Mouse (Mus musculus): ENCODE measurements around the gene Podxl2. TPM values are rescaled to one million over a fixed set of nuclear protein-coding genes. Genes with fewer than 3 reads are reported as not detected.

Gene Podxl2
- polyA plus RNA-seq, 1 experiment: 3.4 TPM

DNA sequence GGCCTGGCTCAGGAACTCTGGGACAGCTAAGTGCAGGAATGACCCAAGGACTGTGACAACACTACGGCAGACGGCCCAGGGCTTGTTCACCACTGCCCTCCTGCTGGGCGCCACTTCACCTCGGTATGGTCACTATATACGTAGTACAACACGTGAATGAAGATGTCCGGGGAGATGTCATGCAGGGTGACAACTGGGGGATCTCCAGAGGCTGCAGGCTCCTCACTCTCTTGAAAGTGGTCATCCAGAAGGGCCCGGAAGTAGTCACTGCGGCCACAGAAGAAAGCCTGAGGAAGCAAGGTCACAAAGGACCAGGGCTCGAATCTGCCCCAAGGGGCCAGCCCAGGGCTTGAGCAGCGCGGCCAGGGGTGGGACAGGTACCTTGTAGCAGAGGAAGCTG, 36.8 kb downstream of the Podxl2 start:
- no peaks in the 10 kb centered on the region for H3K27me3 ChIP-seq (ENCODE audit: control insufficient read depth, insufficient read depth, insufficient read length)
- TF ChIP-seq MAX (IDR thresholded peaks at IDR 0.05; ENCODE audit: low read depth) (no peak), POLR2A (IDR thresholded peaks at IDR 0.05; ENCODE audit: insufficient read length, low read depth) (no peak), CEBPB (IDR thresholded peaks at IDR 0.05; ENCODE audit: insufficient read depth, poor library complexity, severe bottlenecking) (no peak), MYOG (IDR thresholded peaks at IDR 0.05; ENCODE audit: control insufficient read depth in 1 of 3, insufficient read depth in 1 of 3, insufficient read length in 2 of 3, low read depth in 2 of 3) (no peak), USF1 (IDR thresholded peaks at IDR 0.05; ENCODE audit: low read depth) (no peak), MYOD1 (IDR thresholded peaks at IDR 0.05; ENCODE audit: control insufficient read depth in 1 of 3, insufficient read length in 2 of 3, low read depth in 2 of 3) (no peak), POLR2AphosphoS2 (IDR thresholded peaks at IDR 0.05; ENCODE audit: insufficient read length, low read depth) (no peak), REST (IDR thresholded peaks at IDR 0.05; ENCODE audit: insufficient read depth, insufficient read length) (no peak), TCF12 (IDR thresholded peaks at IDR 0.05; ENCODE audit: insufficient read depth, poor library complexity, severe bottlenecking) (no peak), E2F4 (IDR thresholded peaks at IDR 0.05; ENCODE audit: insufficient read depth) (no peak), TCF3 (IDR thresholded peaks at IDR 0.05; ENCODE audit: insufficient read length, low read depth) (no peak), SRF (IDR thresholded peaks at IDR 0.05; ENCODE audit: control insufficient read depth, insufficient read length, low read depth) (no peak)
- H3ac ChIP-seq (ENCODE audit: control insufficient read depth, insufficient read length): no peak overlapping the region
- H3K79me2 ChIP-seq (ENCODE audit: control insufficient read depth, insufficient read depth): no peaks in the 10 kb centered on the region
- H3K4me3 ChIP-seq: no peak overlapping the region
- no peaks in the 10 kb centered on the region for H3K36me3 ChIP-seq (ENCODE audit: control insufficient read depth, insufficient read depth)
- no peak overlapping the region for H3K4me2 ChIP-seq (ENCODE audit: low read depth)

DNA sequence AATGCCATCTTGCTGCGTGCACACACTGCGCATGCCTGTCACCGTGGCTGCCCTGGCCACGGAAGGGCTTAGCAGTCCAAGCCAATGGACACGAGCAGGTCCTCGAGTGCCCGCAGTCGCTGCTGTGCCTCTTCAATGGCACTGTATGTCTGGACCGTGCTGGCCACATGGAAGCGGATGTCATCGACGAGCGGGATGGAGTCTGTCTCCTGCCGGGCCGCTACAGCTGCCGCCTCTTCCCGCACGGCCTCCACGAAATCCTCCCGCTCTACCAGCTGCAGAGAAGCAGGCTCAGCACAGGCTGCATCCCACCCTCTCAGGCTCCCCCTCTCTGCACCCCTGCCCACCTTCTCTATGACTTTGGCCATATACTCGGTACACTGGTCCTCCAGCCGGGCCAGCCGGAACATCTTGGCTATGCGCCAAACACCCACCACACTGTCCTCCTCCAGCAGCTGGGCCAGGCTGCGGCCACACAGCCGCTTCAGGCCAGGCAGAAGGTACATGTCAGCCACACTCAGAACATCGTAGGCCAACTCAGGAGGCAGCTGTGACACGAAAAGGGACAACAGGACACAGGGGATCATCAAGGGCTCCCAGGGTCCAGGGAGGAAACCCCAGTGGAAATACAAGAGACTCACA, 38.5 kb downstream of the Podxl2 start:
- Histone ChIP-seq H3K4me2 (ENCODE audit: low read depth) (no peak overlapping the region), H3K4me3 (no peak overlapping the region), H3ac (ENCODE audit: control insufficient read depth, insufficient read length) (no peak overlapping the region), H3K27me3 (ENCODE audit: control insufficient read depth, insufficient read depth, insufficient read length) (no peaks in the 10 kb centered on the region), H3K36me3 (ENCODE audit: control insufficient read depth, insufficient read depth) (no peaks in the 10 kb centered on the region), H3K79me2 (ENCODE audit: control insufficient read depth, insufficient read depth) (no peaks in the 10 kb centered on the region)
- TF ChIP-seq POLR2A (IDR thresholded peaks at IDR 0.05; ENCODE audit: insufficient read length, low read depth) (no peak), REST (IDR thresholded peaks at IDR 0.05; ENCODE audit: insufficient read depth, insufficient read length) (no peak), SRF (IDR thresholded peaks at IDR 0.05; ENCODE audit: control insufficient read depth, insufficient read length, low read depth) (no peak), USF1 (IDR thresholded peaks at IDR 0.05; ENCODE audit: low read depth) (no peak), TCF3 (IDR thresholded peaks at IDR 0.05; ENCODE audit: insufficient read length, low read depth) (no peak), MYOD1 (IDR thresholded peaks at IDR 0.05; ENCODE audit: control insufficient read depth in 1 of 3, insufficient read length in 2 of 3, low read depth in 2 of 3) (no peak), TCF12 (IDR thresholded peaks at IDR 0.05; ENCODE audit: insufficient read depth, poor library complexity, severe bottlenecking) (no peak), MAX (IDR thresholded peaks at IDR 0.05; ENCODE audit: low read depth) (no peak), E2F4 (IDR thresholded peaks at IDR 0.05; ENCODE audit: insufficient read depth) (no peak), CEBPB (IDR thresholded peaks at IDR 0.05; ENCODE audit: insufficient read depth, poor library complexity, severe bottlenecking) (no peak), POLR2AphosphoS2 (IDR thresholded peaks at IDR 0.05; ENCODE audit: insufficient read length, low read depth) (no peak)

DNA sequence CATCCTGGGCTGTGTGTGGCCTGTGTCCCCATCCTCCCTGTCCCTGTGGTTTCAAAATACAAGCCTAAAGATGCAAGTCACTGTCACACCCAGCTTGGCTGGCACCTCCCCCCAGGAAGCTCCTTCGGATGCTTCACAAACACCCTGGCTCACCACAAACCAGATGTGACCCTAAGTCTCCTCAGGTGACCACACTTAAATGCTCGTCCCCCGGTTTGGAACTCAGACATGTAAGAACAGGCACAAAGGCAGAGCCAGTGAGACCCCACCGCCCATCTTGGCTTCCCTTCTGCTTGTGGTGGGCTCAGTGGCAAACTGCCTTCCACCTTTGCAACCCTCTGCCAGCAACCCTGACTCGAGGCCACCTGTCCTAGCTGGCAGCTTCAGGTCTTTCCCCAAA, 39.8 kb downstream of the Podxl2 start:
- no peak overlapping the region for H3ac ChIP-seq (ENCODE audit: control insufficient read depth, insufficient read length)
- no peaks in the 10 kb centered on the region for H3K27me3 ChIP-seq (ENCODE audit: control insufficient read depth, insufficient read depth, insufficient read length)
- H3K79me2 ChIP-seq (ENCODE audit: control insufficient read depth, insufficient read depth): no peaks in the 10 kb centered on the region
- TF ChIP-seq USF1 (IDR thresholded peaks at IDR 0.05; ENCODE audit: low read depth) (no peak), POLR2A (IDR thresholded peaks at IDR 0.05; ENCODE audit: insufficient read length, low read depth) (no peak), TCF3 (IDR thresholded peaks at IDR 0.05; ENCODE audit: insufficient read length, low read depth) (no peak), TCF12 (IDR thresholded peaks at IDR 0.05; ENCODE audit: insufficient read depth, poor library complexity, severe bottlenecking) (no peak), SRF (IDR thresholded peaks at IDR 0.05; ENCODE audit: control insufficient read depth, insufficient read length, low read depth) (no peak), CEBPB (IDR thresholded peaks at IDR 0.05; ENCODE audit: insufficient read depth, poor library complexity, severe bottlenecking) (no peak), POLR2AphosphoS2 (IDR thresholded peaks at IDR 0.05; ENCODE audit: insufficient read length, low read depth) (no peak), MAX (IDR thresholded peaks at IDR 0.05; ENCODE audit: low read depth) (no peak), MYOD1 (IDR thresholded peaks at IDR 0.05; ENCODE audit: control insufficient read depth in 1 of 3, insufficient read length in 2 of 3, low read depth in 2 of 3) (no peak), REST (IDR thresholded peaks at IDR 0.05; ENCODE audit: insufficient read depth, insufficient read length) (no peak), MYOG (IDR thresholded peaks at IDR 0.05; ENCODE audit: control insufficient read depth in 1 of 3, insufficient read depth in 1 of 3, insufficient read length in 2 of 3, low read depth in 2 of 3) (no peak), E2F4 (IDR thresholded peaks at IDR 0.05; ENCODE audit: insufficient read depth) (no peak)
- no peaks in the 10 kb centered on the region for H3K36me3 ChIP-seq (ENCODE audit: control insufficient read depth, insufficient read depth)
- H3K4me2 ChIP-seq (ENCODE audit: low read depth): no peak overlapping the region
- H3K4me3 ChIP-seq: no peak overlapping the region

DNA sequence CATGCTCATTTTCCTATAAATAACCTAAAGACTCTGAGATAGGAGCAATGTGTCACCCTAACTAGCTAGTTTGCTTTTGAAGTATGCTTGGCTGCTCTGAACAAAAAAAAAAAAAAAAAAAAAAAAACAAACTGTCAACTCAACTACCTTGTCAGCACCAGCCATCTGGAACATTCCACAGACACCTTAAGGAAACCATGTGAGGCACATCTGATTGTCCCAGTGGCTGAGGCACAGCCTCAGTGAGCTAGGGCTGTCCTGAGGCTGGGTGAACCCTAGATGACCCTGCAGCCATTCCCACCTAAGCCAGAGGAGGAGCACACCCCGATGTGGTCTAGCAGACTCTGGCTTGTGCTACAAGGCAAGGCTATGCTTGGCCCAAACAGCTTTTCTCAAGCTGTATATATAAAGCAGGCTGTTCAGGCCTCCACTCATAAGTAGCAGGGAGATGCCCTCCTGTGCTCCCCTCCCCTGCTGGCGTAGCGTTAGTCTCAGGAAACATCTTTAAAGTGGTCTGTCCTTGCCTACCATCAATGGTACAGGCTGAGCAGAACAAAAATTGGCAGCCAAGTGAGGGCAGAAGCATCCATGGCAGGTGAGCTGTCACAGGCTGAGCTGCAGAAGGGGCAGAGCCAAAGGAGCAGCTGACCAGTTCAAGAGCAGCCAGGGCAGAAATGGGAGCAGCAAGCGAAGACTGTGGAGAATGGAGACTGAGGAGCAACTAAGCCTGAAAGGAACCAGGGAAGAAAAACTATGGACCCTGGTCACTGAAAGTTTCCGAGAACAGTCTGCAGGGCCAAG, 41.3 kb downstream of the Podxl2 start:
- Histone ChIP-seq H3K4me3 (no peak overlapping the region), H3K4me2 (ENCODE audit: low read depth) (no peak overlapping the region), H3K27me3 (ENCODE audit: control insufficient read depth, insufficient read depth, insufficient read length) (no peaks in the 10 kb centered on the region), H3ac (ENCODE audit: control insufficient read depth, insufficient read length) (no peak overlapping the region), H3K79me2 (ENCODE audit: control insufficient read depth, insufficient read depth) (no peaks in the 10 kb centered on the region), H3K36me3 (ENCODE audit: control insufficient read depth, insufficient read depth) (no peaks in the 10 kb centered on the region)
- TF ChIP-seq MYOG (IDR thresholded peaks at IDR 0.05; ENCODE audit: control insufficient read depth in 1 of 3, insufficient read depth in 1 of 3, insufficient read length in 2 of 3, low read depth in 2 of 3): no peak
- no peak for TF ChIP-seq TCF3 (IDR thresholded peaks at IDR 0.05; ENCODE audit: insufficient read length, low read depth)
- no peak for TF ChIP-seq CEBPB (IDR thresholded peaks at IDR 0.05; ENCODE audit: insufficient read depth, poor library complexity, severe bottlenecking)
- no peak for TF ChIP-seq USF1 (IDR thresholded peaks at IDR 0.05; ENCODE audit: low read depth)
- no peak for TF ChIP-seq E2F4 (IDR thresholded peaks at IDR 0.05; ENCODE audit: insufficient read depth)
- TF ChIP-seq MYOD1 (IDR thresholded peaks at IDR 0.05; ENCODE audit: control insufficient read depth in 1 of 3, insufficient read length in 2 of 3, low read depth in 2 of 3): no peak
- no peak for TF ChIP-seq POLR2AphosphoS2 (IDR thresholded peaks at IDR 0.05; ENCODE audit: insufficient read length, low read depth)
- no peak for TF ChIP-seq MAX (IDR thresholded peaks at IDR 0.05; ENCODE audit: low read depth)
- no peak for TF ChIP-seq SRF (IDR thresholded peaks at IDR 0.05; ENCODE audit: control insufficient read depth, insufficient read length, low read depth)
- TF ChIP-seq REST (IDR thresholded peaks at IDR 0.05; ENCODE audit: insufficient read depth, insufficient read length): no peak
- no peak for TF ChIP-seq POLR2A (IDR thresholded peaks at IDR 0.05; ENCODE audit: insufficient read length, low read depth)
- TF ChIP-seq TCF12 (IDR thresholded peaks at IDR 0.05; ENCODE audit: insufficient read depth, poor library complexity, severe bottlenecking): no peak
